Mouse (Mus musculus) limb, embryonic 14.5 days (tissue): ENCODE data around the gene Dad1. TPM values are rescaled to one million over a fixed set of nuclear protein-coding genes. Genes with fewer than 3 reads are reported as not detected.

Source experiments
- ATAC-seq: fragments of 200-750 bp; cut with Nextera tagmentation; 2 replicates; pipeline ENCODE4 v1.8.0; 2017; ENCODE audit warnings: low read depth, moderate number of reproducible peaks, moderate TSS enrichment; ENCODE audit not compliant: low FRiP score
- DNase-seq: peaks from one replicate; pipeline ENCODE4 v3.0.0-alpha.2; 2015; ENCODE audit warnings: low spot score
- H3K27ac ChIP-seq: fragments of 300-500 bp; sonication (generic); replicated peaks from 2 replicates; pipeline ENCODE4 v1.5.1; 2014; ENCODE audit warnings: low read depth, mild to moderate bottlenecking, low read length, moderate library complexity, mixed read lengths
- H3K27me3 ChIP-seq: fragments of 300-500 bp; sonication (generic); 2 replicates; pipeline ENCODE4 v1.6.1; 2014; ENCODE audit warnings: low read length, mixed read lengths; ENCODE audit not compliant: control insufficient read depth, insufficient read depth
- H3K36me3 ChIP-seq: fragments of 300-500 bp; sonication (generic); 2 replicates; pipeline ENCODE4 v1.6.1; 2014; ENCODE audit warnings: mild to moderate bottlenecking, low read length, moderate library complexity, mixed read lengths; ENCODE audit not compliant: control insufficient read depth, insufficient read depth
- H3K4me1 ChIP-seq: fragments of 300-500 bp; sonication (generic); 2 replicates; pipeline ENCODE4 v1.6.1; 2014; ENCODE audit warnings: antibody characterized with exemption, low read length, mixed read lengths; ENCODE audit not compliant: control insufficient read depth, insufficient read depth
- H3K4me2 ChIP-seq: fragments of 300-500 bp; sonication (generic); replicated peaks from 2 replicates; pipeline ENCODE4 v1.6.1; 2014; ENCODE audit warnings: low read depth, mild to moderate bottlenecking, low read length, moderate library complexity; ENCODE audit not compliant: severe bottlenecking
- H3K4me3 ChIP-seq: fragments of 300-500 bp; sonication (generic); replicated peaks from 2 replicates; pipeline ENCODE4 v1.5.1; 2014; ENCODE audit warnings: low read length
- H3K9ac ChIP-seq: fragments of 300-500 bp; sonication (generic); 2 replicates; pipeline ENCODE4 v1.6.1; 2014; ENCODE audit warnings: mild to moderate bottlenecking, low read depth, low read length, moderate library complexity; ENCODE audit not compliant: severe bottlenecking
- H3K9me3 ChIP-seq: fragments of 300-500 bp; sonication (generic); 2 replicates; pipeline ENCODE4 v1.6.1; 2016; ENCODE audit warnings: low read length; ENCODE audit not compliant: control insufficient read depth
- POLR2A ChIP-seq: fragments of 200-500 bp; IDR thresholded peaks from 2 replicates; pipeline ENCODE4 v1.8.0; 2012; ENCODE audit warnings: inconsistent platforms, mild to moderate bottlenecking, moderate library complexity, borderline replicate concordance; ENCODE audit not compliant: insufficient read depth, insufficient read length; ENCODE audit errors: extremely low read depth
- WGBS: fragments of 180-500 bp; shearing (Covaris S2); extraction: QIAGEN DNeasy Blood & Tissue Kit; methylation state at CpG from one replicate; pipeline ENCODE4 v1.1.7; 2014; 5-methylcytosine and 5-hydroxymethylcytosine counted together
- polyA plus RNA-seq, 2 experiments: library from polyadenylated mRNA; depleted of rRNA in 1 of 2; stranded (reverse) in 1 of 2; unstranded in 1 of 2; fragments of >200 nt; fragmentation: Nextera tagmentation in 1 of 2; extraction: Ambion mirVana in 1 of 2; gene quantifications; 2 replicates each; pipeline versions ENCODE4 v1.2.1 to v1.2.3; 2012 to 2014

Dad1 gene
- polyA plus RNA-seq, 2 experiments: 248 to 419 TPM

DNA sequence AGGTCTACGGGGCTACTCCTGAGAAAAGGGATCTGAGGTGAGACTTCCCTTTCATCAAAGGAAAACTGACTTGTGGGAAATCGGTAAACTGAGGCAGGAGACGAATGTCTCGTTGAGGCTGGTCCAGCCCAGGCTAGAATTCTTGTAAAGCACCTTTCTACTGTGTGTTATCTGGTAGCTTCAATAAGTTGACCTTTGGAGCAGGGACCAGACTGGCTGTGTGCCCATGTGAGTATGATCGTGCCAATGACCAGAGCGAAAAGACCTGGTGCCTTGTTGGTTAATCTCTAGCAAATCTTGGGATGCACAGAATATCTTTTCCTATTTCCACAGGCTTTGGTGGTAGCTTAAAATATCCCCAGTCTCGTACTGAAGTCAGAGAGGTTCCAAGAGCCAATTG is 37.8 kb downstream of the Dad1 start:
- no peak overlapping the region for H3K27ac ChIP-seq
- no peak for ATAC-seq
- peaks cover 8% of the 10 kb centered on the region; the same call in 1 of the 2 replicates for H3K4me1 ChIP-seq
- no peak overlapping the region for H3K9ac ChIP-seq
- H3K27me3 ChIP-seq: no peaks in the 10 kb centered on the region
- no peak for DNase-seq
- TF ChIP-seq POLR2A: no peak
- WGBS: 78% methylated on average over 7 of the region's 7 CpGs
- no peak overlapping the region for H3K4me3 ChIP-seq
- H3K9me3 ChIP-seq: no peaks in the 10 kb centered on the region
- no peaks in the 10 kb centered on the region for H3K36me3 ChIP-seq
- H3K4me2 ChIP-seq: no peak overlapping the region

DNA sequence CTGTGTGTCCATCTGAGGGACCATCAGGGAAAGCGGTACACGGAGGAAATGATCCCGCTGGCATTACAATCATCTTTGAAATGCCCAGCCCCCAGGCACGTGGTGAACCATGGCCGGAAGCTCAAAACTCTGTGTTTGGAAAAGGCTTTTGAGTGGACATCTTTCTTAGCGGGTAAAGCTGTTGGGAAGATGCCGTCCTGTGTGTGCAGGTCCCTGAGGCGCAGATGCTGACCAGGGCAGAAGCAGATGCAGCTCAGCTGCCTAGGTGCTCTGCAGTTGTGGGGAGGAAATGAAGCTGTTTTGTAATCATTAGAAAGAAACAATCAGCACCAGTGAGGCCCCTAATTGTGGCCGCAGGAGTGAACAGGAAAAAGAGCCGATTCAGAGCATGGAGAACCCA is 39.0 kb downstream of the Dad1 start:
- TF ChIP-seq POLR2A: no peak
- DNase-seq (no peak), ATAC-seq (no peak)
- 61% methylated on average over 10 of the region's 10 CpGs for WGBS
- Histone ChIP-seq H3K9ac (no peak overlapping the region), H3K27ac (no peak overlapping the region), H3K4me2 (no peak overlapping the region), H3K9me3 (no peaks in the 10 kb centered on the region), H3K4me3 (no peak overlapping the region), H3K4me1 (peaks cover 8% of the 10 kb centered on the region; the same call in 1 of the 2 replicates), H3K36me3 (no peaks in the 10 kb centered on the region), H3K27me3 (no peaks in the 10 kb centered on the region)

DNA sequence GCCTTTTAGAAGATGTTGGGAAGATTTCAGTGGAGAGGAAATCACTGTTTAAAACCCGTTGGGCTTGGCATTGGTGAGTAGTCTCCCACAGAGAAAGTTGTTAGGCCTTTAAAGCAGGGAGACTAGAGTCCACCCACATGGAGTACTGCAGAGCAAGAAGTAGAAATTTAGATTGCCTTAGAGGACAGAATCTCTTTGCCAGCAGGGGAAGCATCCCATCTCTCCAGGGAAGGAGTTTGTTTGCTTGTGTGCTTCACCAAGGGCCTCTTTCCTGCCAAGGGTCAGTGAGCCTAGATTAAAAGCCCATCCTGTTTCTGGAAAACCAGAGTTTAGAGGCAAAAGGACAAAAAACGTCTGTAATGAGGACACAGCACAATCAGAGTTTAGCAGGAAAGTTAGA is 39.4 kb downstream of the Dad1 start:
- no peak overlapping the region for H3K27ac ChIP-seq

DNA sequence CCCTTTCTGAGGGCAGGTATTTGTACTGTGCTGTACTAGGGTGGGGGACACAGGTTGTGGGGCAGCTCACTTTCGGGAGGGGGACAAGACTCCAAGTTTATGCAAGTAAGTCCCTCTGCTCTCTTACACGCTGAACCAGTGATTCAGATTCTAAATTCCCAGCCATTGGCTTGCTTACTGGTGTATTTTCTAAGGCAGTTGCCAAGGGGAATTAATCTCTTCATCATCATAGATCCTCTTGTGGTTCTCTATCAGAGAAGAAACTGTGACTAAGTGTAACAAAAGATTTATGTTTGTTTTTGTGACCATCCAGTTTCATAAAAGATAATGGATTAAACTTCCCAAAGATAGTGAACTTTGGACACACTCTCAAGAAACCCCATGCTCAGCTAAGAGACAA is 40.2 kb downstream of the Dad1 start:
- 77% methylated on average over 2 of the region's 2 CpGs for WGBS

More for the DNA sequence above, 39.4 kb downstream of the Dad1 start:
- peaks cover 8% of the 10 kb centered on the region; the same call in 1 of the 2 replicates for H3K4me1 ChIP-seq
- 41% methylated on average over 2 of the region's 2 CpGs for WGBS
- DNase-seq (no peak), ATAC-seq (no peak)
- no peaks in the 10 kb centered on the region for H3K27me3 ChIP-seq
- no peak for TF ChIP-seq POLR2A
- H3K36me3 ChIP-seq: no peaks in the 10 kb centered on the region
- no peak overlapping the region for H3K9ac ChIP-seq
- H3K4me3 ChIP-seq: no peak overlapping the region
- no peaks in the 10 kb centered on the region for H3K9me3 ChIP-seq
- no peak overlapping the region for H3K4me2 ChIP-seq

DNA sequence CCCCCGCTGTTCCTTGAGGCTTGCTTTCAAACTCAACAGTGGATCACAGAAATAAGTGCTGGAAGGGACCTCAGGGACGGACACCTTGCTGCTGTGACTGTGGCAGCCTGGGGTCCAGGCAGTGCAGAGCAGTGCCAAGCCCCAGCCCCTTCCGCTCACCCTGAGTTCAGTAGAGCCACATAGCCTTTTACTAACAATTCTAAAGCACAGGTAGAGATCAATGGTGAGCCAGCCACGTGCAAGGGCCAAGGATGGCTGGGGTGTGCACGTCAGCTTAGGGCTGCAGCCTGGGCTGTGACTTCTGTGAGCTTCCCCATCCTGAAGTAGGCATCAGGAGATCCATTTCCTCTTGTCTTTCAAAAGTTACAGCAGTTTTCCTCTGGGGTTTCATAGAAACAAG is 42.1 kb downstream of the Dad1 start:
- no peaks in the 10 kb centered on the region for H3K36me3 ChIP-seq
- H3K9me3 ChIP-seq: no peaks in the 10 kb centered on the region
- no peaks in the 10 kb centered on the region for H3K27me3 ChIP-seq
- H3K4me3 ChIP-seq: no peak overlapping the region
- WGBS: 92% methylated on average over 5 of the region's 5 CpGs
- H3K9ac ChIP-seq: no peak overlapping the region
- TF ChIP-seq POLR2A: no peak
- no peak for ATAC-seq
- H3K27ac ChIP-seq: no peak overlapping the region
- no peak overlapping the region for H3K4me2 ChIP-seq
- no peak for DNase-seq
- H3K4me1 ChIP-seq: no peaks in the 10 kb centered on the region

More for the DNA sequence above, 40.2 kb downstream of the Dad1 start:
- H3K27ac ChIP-seq: no peak overlapping the region
- H3K4me3 ChIP-seq: no peak overlapping the region
- H3K36me3 ChIP-seq: no peaks in the 10 kb centered on the region
- H3K9me3 ChIP-seq: no peaks in the 10 kb centered on the region
- no peak overlapping the region for H3K4me2 ChIP-seq
- DNase-seq (no peak), ATAC-seq (no peak)
- peaks cover 2% of the 10 kb centered on the region; the same call in 1 of the 2 replicates for H3K4me1 ChIP-seq
- no peak for TF ChIP-seq POLR2A
- no peak overlapping the region for H3K9ac ChIP-seq
- H3K27me3 ChIP-seq: no peaks in the 10 kb centered on the region

DNA sequence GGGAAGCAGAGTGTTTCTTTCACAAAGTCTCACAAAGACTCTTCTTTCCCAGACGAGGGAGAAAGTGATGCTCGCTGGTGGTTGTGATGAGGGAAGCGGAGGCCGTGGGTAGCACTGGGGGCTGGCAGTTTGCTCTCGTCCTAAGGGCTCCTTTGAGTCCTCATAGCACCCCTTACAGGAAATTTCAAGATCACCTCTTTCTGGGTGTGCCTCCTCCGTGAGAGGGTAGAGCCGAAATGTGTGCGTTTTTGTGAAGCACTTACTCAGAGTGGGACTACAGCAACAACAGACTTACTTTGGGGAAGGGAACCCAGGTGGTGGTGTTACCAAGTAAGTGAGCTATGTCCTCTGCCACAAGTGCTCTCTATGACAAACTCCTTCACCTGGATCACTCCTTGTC is 42.7 kb downstream of the Dad1 start:
- Histone ChIP-seq H3K36me3 (no peaks in the 10 kb centered on the region), H3K9me3 (no peaks in the 10 kb centered on the region), H3K9ac (no peak overlapping the region), H3K27ac (no peak overlapping the region), H3K27me3 (no peaks in the 10 kb centered on the region), H3K4me1 (no peaks in the 10 kb centered on the region), H3K4me2 (no peak overlapping the region), H3K4me3 (no peak overlapping the region)
- no peak for TF ChIP-seq POLR2A
- ATAC-seq (no peak), DNase-seq (no peak)
- WGBS: 90% methylated on average over 8 of the region's 8 CpGs
